Mouse (Mus musculus) heart, embryonic 15.5 days (tissue): ENCODE data around the gene Mphosph9. TPM values are rescaled to one million over a fixed set of nuclear protein-coding genes. Genes with fewer than 3 reads are reported as not detected.
A peak's percentile ranks its signal among the peaks of the same experiment; 100 is the strongest.

Experiments used
- ATAC-seq: fragments of 200-750 bp; cut with Nextera tagmentation; replicated peaks from 2 replicates; pipeline ENCODE4 v1.8.0; 2017; ENCODE audit warnings: low read depth, moderate TSS enrichment; ENCODE audit not compliant: insufficient number of reproducible peaks, insufficient read depth, low FRiP score
- H3K27ac ChIP-seq: fragments of 300-500 bp; sonication (generic); 2 replicates; pipeline ENCODE4 v1.5.1; 2015; ENCODE audit warnings: mild to moderate bottlenecking, inconsistent platforms
- H3K27me3 ChIP-seq: fragments of 300-500 bp; sonication (generic); 2 replicates; pipeline ENCODE4 v1.6.1; 2015; ENCODE audit warnings: inconsistent platforms
- H3K36me3 ChIP-seq: fragments of 300-500 bp; sonication (generic); 2 replicates; pipeline ENCODE4 v1.6.1; 2015; ENCODE audit warnings: mild to moderate bottlenecking, inconsistent platforms
- H3K4me1 ChIP-seq: fragments of 300-500 bp; sonication (generic); replicated peaks from 2 replicates; pipeline ENCODE4 v1.6.1; 2015; ENCODE audit warnings: inconsistent platforms
- H3K4me2 ChIP-seq: fragments of 300-500 bp; sonication (generic); 2 replicates; pipeline ENCODE4 v1.6.1; 2015; ENCODE audit warnings: inconsistent platforms, mild to moderate bottlenecking, moderate library complexity
- H3K4me3 ChIP-seq: fragments of 300-500 bp; sonication (generic); 2 replicates; pipeline ENCODE4 v1.5.1; 2015; ENCODE audit warnings: mild to moderate bottlenecking, inconsistent platforms
- H3K9ac ChIP-seq: fragments of 300-500 bp; sonication (generic); 2 replicates; pipeline ENCODE4 v1.6.1; 2015; ENCODE audit warnings: mild to moderate bottlenecking, inconsistent platforms
- H3K9me3 ChIP-seq: fragments of 300-500 bp; sonication (generic); replicated peaks from 2 replicates; pipeline ENCODE4 v1.6.1; 2016; ENCODE audit warnings: inconsistent platforms
- WGBS: fragments of 180-500 bp; shearing (Covaris S2); methylation state at CpG from one replicate; pipeline ENCODE4 v1.1.7; 2015; ENCODE audit warnings: mixed read lengths; 5-methylcytosine and 5-hydroxymethylcytosine counted together
- polyA plus RNA-seq: library from polyadenylated mRNA; unstranded; fragments of >200 nt; fragmentation: Nextera tagmentation; extraction: Ambion mirVana; gene quantifications from 2 replicates; pipeline ENCODE4 v1.2.1, GENCODE M21; 2015

Gene Mphosph9
- polyA plus RNA-seq, 1 experiment from 2014 or later = 10.2 TPM

DNA sequence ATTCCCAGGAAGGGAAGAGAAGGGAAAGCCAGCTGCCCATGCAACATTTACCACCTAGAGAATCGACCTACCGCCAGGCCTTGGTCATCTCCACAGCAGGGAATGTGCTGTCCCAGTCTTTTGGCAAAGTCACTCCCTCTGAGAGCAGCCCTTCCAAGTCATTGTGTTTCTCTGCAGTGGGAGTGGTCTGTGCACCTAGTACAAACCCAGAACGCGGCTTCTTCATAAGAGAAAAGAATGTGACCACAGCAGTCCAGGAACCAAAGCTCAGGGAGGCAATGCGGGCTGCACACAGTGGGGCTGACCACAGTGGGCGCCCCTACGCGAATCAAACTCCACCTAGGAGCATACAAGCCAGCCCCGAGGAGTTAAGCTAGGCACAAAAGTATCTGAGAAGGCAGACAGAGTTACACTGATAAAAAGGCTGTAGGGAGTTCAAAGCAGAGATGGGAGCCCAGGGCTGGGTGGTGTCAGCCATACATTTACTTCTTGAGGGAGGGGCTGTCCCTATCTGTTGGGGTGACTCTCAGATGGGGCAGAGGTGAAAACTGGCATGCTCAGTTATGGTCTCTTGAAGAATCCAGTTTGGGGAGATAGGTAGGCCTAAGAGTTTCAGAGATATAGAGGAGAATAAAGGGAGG lies 79.7 kb downstream of the Mphosph9 start:
- H3K4me2 ChIP-seq = peak overlapping the region; percentile 91
- no peak for ATAC-seq
- peak overlapping the region; percentile 82 for H3K4me3 ChIP-seq
- H3K9ac ChIP-seq = peak overlapping the region; percentile 94
- H3K4me1 ChIP-seq = peaks cover 43% of the 10 kb centered on the region
- H3K27me3 ChIP-seq = no peaks in the 10 kb centered on the region
- WGBS = 27% methylated on average over 9 of the region's 9 CpGs
- H3K27ac ChIP-seq = peak overlapping the region; percentile 93
- H3K36me3 ChIP-seq = peaks cover 24% of the 10 kb centered on the region
- no peaks in the 10 kb centered on the region for H3K9me3 ChIP-seq

DNA sequence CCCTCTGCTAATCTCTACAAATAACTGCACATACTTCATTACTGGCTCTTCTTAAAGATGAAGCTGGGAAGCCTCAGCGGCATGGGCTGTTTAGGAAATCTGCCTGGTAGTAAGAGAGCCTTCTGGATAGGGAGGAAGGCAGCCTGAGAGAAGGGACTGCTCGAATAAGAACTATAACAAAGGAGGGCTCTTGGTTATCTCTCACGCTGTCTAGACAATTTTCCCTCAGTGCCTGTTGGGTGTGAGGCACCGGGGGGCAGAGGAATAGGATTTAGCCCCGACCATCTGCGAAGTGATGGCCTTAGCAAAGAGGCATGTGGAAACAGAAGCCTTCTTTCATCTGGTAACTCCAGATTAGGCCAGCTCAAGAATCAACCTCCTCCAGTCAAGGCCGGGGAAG lies 80.5 kb downstream of the Mphosph9 start:
- no peak for ATAC-seq
- H3K27me3 ChIP-seq = no peaks in the 10 kb centered on the region
- H3K4me3 ChIP-seq = peak overlapping the region; percentile 82
- no peaks in the 10 kb centered on the region for H3K9me3 ChIP-seq
- peak overlapping the region; percentile 91 for H3K4me2 ChIP-seq
- WGBS = 26% methylated on average over 7 of the region's 7 CpGs
- peaks cover 24% of the 10 kb centered on the region for H3K36me3 ChIP-seq
- peaks cover 51% of the 10 kb centered on the region for H3K4me1 ChIP-seq
- peak overlapping the region; percentile 93 for H3K27ac ChIP-seq
- 0 out of 2 replicates have a peak overlapping the region, but pooled peaks have one; percentile 94 for H3K9ac ChIP-seq

DNA sequence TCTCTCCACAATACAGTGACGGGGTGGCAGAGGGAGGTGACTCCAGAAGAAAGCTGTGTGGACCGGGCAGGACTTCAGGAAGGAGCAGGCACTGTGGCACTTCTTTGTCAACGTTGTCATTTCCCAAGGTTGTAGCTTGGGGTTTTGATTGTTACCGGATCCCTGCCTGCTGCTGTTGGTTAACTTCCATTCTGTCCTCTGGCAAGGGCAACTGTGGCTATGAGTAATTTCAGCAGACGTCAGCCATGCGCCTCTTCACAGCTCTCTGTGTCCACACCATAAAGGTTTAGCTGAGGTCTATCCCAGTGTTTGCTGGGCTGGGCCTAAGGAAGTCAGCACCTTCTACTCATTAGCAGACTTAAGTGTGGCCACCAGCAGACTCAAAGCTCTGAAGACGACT lies 82.9 kb downstream of the Mphosph9 start:
- H3K27me3 ChIP-seq = no peaks in the 10 kb centered on the region
- WGBS = 79% methylated on average over 7 of the region's 7 CpGs
- no peak for ATAC-seq

DNA sequence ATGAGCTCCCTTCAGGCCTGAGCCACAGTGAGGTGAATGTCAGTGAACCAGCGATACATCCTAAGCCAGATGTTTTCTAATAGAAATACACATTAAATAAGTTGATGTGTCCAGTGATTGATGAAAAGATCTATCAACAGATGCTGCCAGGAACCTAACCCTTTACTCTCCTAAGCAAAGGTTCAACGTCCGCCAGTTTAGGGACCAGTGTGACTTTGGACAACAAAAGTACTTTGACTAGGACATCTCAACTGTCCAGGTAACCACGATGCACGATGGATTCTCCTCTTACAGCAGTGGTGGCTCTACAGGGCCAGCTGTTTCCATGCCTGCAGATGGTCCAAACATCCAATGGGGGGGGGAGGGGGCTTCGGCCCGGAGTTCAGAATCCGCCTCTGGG lies 83.3 kb downstream of the Mphosph9 start:
- no peak overlapping the region for H3K27ac ChIP-seq
- H3K9me3 ChIP-seq = no peaks in the 10 kb centered on the region
- no peak overlapping the region for H3K9ac ChIP-seq
- WGBS = 92% methylated on average over 8 of the region's 8 CpGs
- peaks cover 66% of the 10 kb centered on the region for H3K4me1 ChIP-seq
- H3K27me3 ChIP-seq = no peaks in the 10 kb centered on the region
- H3K36me3 ChIP-seq = peaks cover 24% of the 10 kb centered on the region
- H3K4me2 ChIP-seq = no peak overlapping the region
- H3K4me3 ChIP-seq = no peak overlapping the region
- ATAC-seq = no peak

More for the DNA sequence above, 82.9 kb downstream of the Mphosph9 start:
- Histone ChIP-seq H3K9ac (no peak overlapping the region), H3K9me3 (no peaks in the 10 kb centered on the region), H3K4me1 (peaks cover 66% of the 10 kb centered on the region), H3K36me3 (peaks cover 24% of the 10 kb centered on the region), H3K4me3 (no peak overlapping the region), H3K27ac (no peak overlapping the region), H3K4me2 (no peak overlapping the region)

DNA sequence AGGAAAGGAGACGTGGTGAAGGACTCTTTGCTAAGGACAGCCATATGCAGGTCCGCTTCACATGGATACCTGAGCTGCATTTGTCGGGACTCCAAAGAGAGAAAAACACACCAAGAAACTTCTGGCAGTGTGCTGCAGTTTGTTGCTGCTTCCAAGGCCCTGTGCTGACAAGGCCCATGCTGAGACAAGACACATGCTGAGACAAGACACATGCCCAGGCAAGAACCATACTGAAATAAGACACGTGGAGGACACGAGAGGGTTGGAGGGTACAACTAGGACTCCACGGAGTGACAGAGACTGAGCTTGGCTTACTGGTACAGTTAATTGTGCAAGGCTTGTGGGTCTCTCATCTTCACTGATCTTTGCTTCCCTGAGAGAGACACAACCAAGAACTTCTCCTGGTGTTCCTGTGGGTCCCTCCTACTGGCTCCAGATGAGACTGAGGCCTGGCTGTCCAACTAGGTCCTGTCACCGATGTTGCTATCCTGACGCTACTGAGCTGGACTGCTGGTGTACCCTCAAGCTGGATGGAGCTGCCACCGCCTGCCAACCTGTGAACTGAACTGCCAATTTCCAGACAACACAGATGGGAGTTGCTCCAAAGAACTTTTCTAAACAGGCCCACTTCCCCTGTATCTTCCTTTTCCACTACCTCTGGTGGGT lies 84.4 kb downstream of the Mphosph9 start:
- no peaks in the 10 kb centered on the region for H3K27me3 ChIP-seq
- H3K9ac ChIP-seq = no peak overlapping the region
- H3K4me2 ChIP-seq = no peak overlapping the region
- 73% methylated on average over 9 of the region's 9 CpGs for WGBS
- H3K4me3 ChIP-seq = no peak overlapping the region
- H3K9me3 ChIP-seq = no peaks in the 10 kb centered on the region
- H3K27ac ChIP-seq = no peak overlapping the region
- no peak for ATAC-seq
- peaks cover 61% of the 10 kb centered on the region for H3K4me1 ChIP-seq
- peaks cover 24% of the 10 kb centered on the region for H3K36me3 ChIP-seq

DNA sequence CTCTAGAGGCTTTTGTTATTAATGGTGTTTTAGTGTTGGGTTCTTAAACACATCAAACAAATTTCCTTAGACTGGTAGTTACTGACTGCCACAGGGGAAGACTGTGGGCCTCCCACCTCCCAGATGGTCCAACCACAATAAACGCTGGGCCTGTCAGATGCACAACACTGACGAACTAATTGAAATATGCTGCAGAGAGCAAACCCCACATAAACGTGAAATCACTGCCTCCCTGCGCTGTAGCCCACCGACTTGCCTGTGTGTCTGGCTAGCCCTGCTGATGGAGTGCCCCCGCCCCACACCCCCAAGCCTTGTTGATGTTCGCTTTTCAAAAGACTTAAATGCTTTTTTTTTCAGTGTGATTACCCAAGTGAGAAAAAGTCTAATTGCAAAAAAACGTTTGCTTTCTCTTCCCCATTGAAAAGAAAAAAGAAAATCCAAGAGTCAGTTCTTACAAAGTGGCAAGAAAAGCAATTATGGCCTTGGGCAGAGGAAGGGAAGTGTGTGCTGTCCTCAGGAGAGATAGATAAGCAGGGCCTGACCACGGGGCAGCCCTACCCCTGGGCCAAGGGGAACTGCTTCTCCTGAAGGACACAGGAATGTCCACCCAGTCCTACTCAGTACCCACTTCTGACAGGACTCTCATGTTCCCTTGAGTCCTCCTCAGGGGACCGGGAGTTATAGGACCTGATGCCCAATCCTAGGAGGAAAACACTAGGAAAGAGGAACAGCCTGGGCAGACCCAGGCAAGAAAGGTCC lies 85.9 kb downstream of the Mphosph9 start:
- H3K9ac ChIP-seq = no peak overlapping the region
- H3K27ac ChIP-seq = peak overlapping the region; percentile 72
- peaks cover 51% of the 10 kb centered on the region for H3K4me1 ChIP-seq
- H3K36me3 ChIP-seq = peaks cover 24% of the 10 kb centered on the region
- no peaks in the 10 kb centered on the region for H3K27me3 ChIP-seq
- 43% methylated on average over 10 of the region's 10 CpGs for WGBS
- H3K9me3 ChIP-seq = no peaks in the 10 kb centered on the region
- H3K4me2 ChIP-seq = peak overlapping the region; percentile 22; the same call in 1 of the 2 replicates
- H3K4me3 ChIP-seq = no peak overlapping the region
- no peak for ATAC-seq

DNA sequence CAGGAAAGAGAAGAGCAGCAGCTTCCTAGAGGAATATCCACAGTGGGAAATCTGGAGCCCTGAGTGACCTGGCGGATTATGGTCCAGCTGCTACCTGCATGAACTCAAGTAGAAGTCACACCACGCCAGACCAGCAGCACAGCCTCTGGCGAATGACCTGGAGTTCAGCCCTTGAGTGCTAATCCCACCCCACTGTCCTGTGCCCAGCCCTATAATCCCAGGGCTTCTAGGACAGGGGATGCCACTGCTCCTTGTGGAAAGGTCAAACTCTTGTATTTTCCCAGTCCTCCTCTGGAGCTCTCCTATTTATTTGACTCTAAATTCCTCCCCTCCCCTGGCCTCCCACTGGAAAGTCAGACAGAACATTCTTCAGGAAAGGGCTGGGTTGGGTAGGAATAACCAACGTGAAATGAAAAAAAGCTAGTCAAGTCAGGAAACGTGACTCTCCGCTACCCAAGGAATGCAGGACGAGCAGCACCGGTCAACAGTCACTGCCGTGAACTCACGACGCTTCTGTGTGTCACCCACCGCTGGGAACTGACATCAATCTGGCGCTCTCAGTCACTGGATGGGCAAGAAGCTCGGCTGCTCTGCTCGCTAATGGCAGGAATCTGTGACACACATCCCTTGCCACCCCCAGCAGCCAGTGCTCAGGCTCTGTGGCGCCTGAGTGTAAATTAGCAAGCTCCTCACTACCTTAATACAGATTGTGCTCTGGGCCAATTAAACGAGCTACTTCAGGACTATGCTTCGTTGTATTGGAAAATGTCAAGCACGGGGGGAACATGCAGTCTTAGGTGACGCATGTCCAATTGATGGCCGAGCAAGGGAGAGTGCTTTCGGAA lies 86.7 kb downstream of the Mphosph9 start:
- Histone ChIP-seq H3K27ac (peak overlapping the region; percentile 72), H3K4me1 (peaks cover 57% of the 10 kb centered on the region), H3K9ac (no peak overlapping the region; the same call in 1 of the 2 replicates), H3K36me3 (peaks cover 17% of the 10 kb centered on the region), H3K4me3 (no peak overlapping the region), H3K4me2 (peak overlapping the region; percentile 22; the same call in 1 of the 2 replicates), H3K9me3 (no peaks in the 10 kb centered on the region), H3K27me3 (no peaks in the 10 kb centered on the region)
- WGBS = 24% methylated on average over 22 of the region's 22 CpGs
- no peak for ATAC-seq

DNA sequence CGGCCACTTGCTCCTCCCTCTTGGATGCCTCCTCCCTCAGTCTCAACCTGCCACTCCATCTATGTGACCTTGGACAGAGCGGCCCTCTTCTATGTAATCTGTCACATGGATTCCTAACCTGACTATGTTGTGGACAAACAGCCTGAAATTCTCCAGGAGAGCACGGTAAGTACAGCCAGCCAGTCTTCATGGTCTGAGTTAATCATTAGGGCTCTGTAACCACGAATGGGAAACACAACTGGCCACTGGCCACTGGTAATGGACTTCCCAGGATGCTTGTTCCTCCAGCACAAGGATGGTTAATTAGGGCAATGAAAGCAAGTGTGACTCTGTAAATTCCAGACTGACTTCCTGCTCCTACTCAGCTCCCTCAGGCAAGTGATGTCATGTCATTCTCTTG lies 91.6 kb downstream of the Mphosph9 start:
- H3K27ac ChIP-seq = peak overlapping the region; percentile 4; the same call in 1 of the 2 replicates
- ATAC-seq = no peak
- no peaks in the 10 kb centered on the region for H3K36me3 ChIP-seq
- peaks cover 63% of the 10 kb centered on the region for H3K4me1 ChIP-seq
- H3K9ac ChIP-seq = no peak overlapping the region
- H3K9me3 ChIP-seq = no peaks in the 10 kb centered on the region
- no peaks in the 10 kb centered on the region for H3K27me3 ChIP-seq
- H3K4me3 ChIP-seq = no peak overlapping the region
- 58% methylated on average over 4 of the region's 4 CpGs for WGBS
- H3K4me2 ChIP-seq = no peak overlapping the region

DNA sequence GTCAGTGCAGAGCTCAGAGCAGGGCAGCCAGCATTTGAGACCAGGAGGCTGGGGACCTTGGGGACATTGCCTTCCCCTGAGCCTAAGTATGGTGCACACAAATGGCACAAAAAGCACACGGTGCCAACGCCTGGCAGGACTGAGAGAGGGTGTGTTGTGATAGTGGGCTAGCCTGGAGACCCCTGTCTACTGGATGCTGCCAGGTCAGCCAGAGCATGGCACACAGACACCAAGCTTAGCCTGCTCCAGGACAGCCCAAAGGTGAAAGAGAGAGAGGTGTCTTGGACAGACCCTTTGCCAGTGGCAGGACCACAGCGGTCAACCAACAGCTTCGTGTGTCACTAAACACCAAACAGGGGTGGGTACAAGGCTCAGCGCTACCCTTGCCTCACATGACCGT lies 93.0 kb downstream of the Mphosph9 start:
- no peaks in the 10 kb centered on the region for H3K36me3 ChIP-seq
- no peaks in the 10 kb centered on the region for H3K27me3 ChIP-seq
- peak overlapping the region; percentile 90 for H3K27ac ChIP-seq
- 91% methylated on average over 6 of the region's 6 CpGs for WGBS
- no peak overlapping the region for H3K4me3 ChIP-seq
- no peak for ATAC-seq
- peak overlapping the region; percentile 46 for H3K4me2 ChIP-seq
- H3K9ac ChIP-seq = no peak overlapping the region
- no peaks in the 10 kb centered on the region for H3K9me3 ChIP-seq
- peaks cover 62% of the 10 kb centered on the region for H3K4me1 ChIP-seq

DNA sequence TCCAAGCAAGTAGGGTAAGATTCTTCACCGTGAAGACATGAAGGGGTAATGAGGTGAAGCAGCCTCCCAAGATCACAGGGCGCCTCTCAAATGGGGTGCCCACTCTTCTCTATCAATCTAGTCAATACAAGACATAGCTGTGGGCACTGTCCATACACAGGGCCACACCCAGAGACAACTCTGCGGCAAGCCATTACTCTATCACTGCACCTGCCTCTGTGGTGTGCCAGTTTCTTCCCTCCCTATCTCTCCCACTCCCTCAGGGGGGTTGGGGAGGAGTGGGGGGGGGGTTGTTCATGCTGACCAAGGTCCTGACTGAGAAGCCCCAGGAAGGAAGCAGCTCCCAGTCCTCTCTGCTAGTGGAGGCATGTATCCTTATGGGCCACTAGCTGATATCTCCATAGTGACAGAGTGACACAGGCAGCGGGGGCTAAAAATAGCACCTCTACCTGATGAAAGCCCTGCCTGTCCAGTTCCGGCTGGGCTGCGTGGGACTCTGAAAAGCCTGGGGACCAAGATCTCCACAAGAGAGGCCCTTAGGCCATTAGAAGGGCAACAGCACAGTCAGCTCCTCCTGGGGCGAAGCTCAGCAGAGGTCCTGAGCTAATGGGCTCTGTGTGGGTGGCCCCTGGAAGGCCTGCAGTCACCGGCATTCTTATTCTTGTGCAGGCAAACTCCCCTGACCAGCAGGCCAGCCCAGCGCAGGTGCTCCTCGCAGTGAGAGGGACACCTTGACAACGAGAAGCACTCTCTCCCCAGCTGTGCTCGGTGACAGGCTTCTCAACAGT lies 93.7 kb downstream of the Mphosph9 start:
- Histone ChIP-seq H3K4me3 (no peak overlapping the region), H3K4me2 (peak overlapping the region; percentile 46), H3K9ac (peak overlapping the region; percentile 29; the same call in 1 of the 2 replicates), H3K9me3 (no peaks in the 10 kb centered on the region), H3K36me3 (no peaks in the 10 kb centered on the region), H3K27me3 (no peaks in the 10 kb centered on the region), H3K4me1 (peaks cover 62% of the 10 kb centered on the region), H3K27ac (peak overlapping the region; percentile 90)
- peak; percentile 77 for ATAC-seq
- WGBS = 35% methylated on average over 12 of the region's 12 CpGs
